Mouse (Mus musculus) layer of hippocampus, postnatal 25 days (tissue): ENCODE results near the gene Cacna2d3. TPM values are rescaled to one million over a fixed set of nuclear protein-coding genes. Genes with fewer than 3 reads are reported as not detected.

Source experiments
- total RNA-seq, 2 experiments: library from RNA; stranded (reverse); gene quantifications; 2 replicates each; pipeline ENCODE4 v1.2.3; 2021

Gene Cacna2d3
- total RNA-seq, 2 experiments from 2014 or later: 98.0 to 104 TPM

Other genes starting within 250 kb of the Cacna2d3 start
- gene Selenok, start 246.4 kb upstream of the Cacna2d3 start, total RNA-seq: 100 to 1,000 TPM; 105 to 130 TPM